12 mouse cellular contexts compared by ENCODE assay signal in the genomic region with DNA sequence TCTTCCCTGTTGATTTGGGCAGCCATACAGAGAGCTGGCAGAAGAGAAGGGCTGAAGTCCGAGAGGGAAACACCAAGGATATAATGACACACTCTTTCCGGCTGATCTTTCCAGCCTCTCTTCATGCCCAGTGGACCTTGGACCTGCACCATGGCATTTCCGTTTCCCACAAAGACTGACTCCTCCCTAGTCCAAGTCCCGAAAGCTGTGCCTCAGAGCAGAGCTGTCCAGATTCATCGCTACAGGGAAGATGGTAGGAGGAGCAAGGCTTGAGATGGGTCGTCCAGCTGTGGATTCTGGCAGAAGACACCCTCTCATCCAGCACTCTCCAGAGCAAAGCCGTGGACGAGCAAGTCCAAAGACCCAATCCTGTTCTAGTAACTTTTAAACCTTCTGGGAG.
DNase-seq lines count a peak whose midpoint lies in the region; ATAC-seq and TF ChIP-seq lines count a peak whose summit lies in the region.
"Had no signal": no experiment of that assay in that cellular context is flagged by ENCODE, and none has a peak within 500 bp of the region (broad histone marks: within the 10 kb centered on the region; RNA-seq: fewer than 3 reads in every experiment).

No protein-coding gene starts in this region.

- ATAC-seq in lung, postnatal 0 days: no peak
- peak; percentile 90 for ATAC-seq in stomach, postnatal 0 days (ENCODE audit: low FRiP score, low TSS enrichment)
- ATAC-seq in CD4-positive, CD25-positive, alpha-beta regulatory T cell, adult 4 months: no peak
- ATAC-seq: forebrain, embryonic 13.5 days had no signal

- WGBS in lung, postnatal 0 days: 76% methylated on average over 8 of the region's 8 CpGs
- WGBS in heart, embryonic 10.5 days: 82% methylated on average over 8 of the region's 8 CpGs
- 62% methylated on average over 8 of the region's 8 CpGs for WGBS in stomach, postnatal 0 days

- peak; percentile 42 for DNase-seq in lung, postnatal 10 days
- no peak for DNase-seq in lung, postnatal 0 days (ENCODE audit: low spot score)
- DNase-seq in heart, embryonic 10.5 days (ENCODE audit: low spot score): peak; percentile 52
- DNase-seq in kidney, adult 9 months: peak; percentile 92
- DNase-seq in stomach, postnatal 0 days (ENCODE audit: low spot score): peak; percentile 44
- DNase-seq in frontal cortex, postnatal 36 days (ENCODE audit: low spot score in 2 of 2): no peak
- no peak for DNase-seq in cerebellum, adult 11 months
- DNase-seq: cerebellum, adult 9-10 months had no signal

- no peaks in the 10 kb centered on the region for H3K27me3 ChIP-seq in lung, postnatal 0 days (replicated peaks; ENCODE audit: insufficient read depth, low read length)
- no peaks in the 10 kb centered on the region for H3K27me3 ChIP-seq in heart, embryonic 10.5 days (ENCODE audit: insufficient read depth, poor library complexity, severe bottlenecking)
- no peaks in the 10 kb centered on the region for H3K27me3 ChIP-seq in stomach, postnatal 0 days (ENCODE audit: control insufficient read depth, insufficient read depth, low read length)
- H3K27me3 ChIP-seq: embryonic facial prominence, embryonic 12.5 days; forebrain, embryonic 13.5 days had no signal

- TF ChIP-seq EP300 in lung, postnatal 0 days (IDR thresholded peaks at IDR 0.05): no peak
- no peak for TF ChIP-seq EP300 in stomach, postnatal 0 days (optimal IDR thresholded peaks at IDR 0.05)

- no peak for TF ChIP-seq CTCF in lung, postnatal 0 days (IDR thresholded peaks at IDR 0.05)
- TF ChIP-seq CTCF in stomach, postnatal 0 days (IDR thresholded peaks at IDR 0.05; ENCODE audit: low read depth): no peak

- no peaks in the 10 kb centered on the region for H3K36me3 ChIP-seq in lung, postnatal 0 days (ENCODE audit: insufficient read depth, low read length)
- no peaks in the 10 kb centered on the region for H3K36me3 ChIP-seq in heart, embryonic 10.5 days
- H3K36me3 ChIP-seq in stomach, postnatal 0 days (ENCODE audit: control insufficient read depth, insufficient read depth, low read length): no peaks in the 10 kb centered on the region
- H3K36me3 ChIP-seq: embryonic facial prominence, embryonic 12.5 days had no signal

- no peaks in the 10 kb centered on the region for H3K9me3 ChIP-seq in lung, postnatal 0 days (ENCODE audit: low read length)
- no peaks in the 10 kb centered on the region for H3K9me3 ChIP-seq in heart, embryonic 10.5 days
- H3K9me3 ChIP-seq in stomach, postnatal 0 days (ENCODE audit: control insufficient read depth, low read length): no peaks in the 10 kb centered on the region
- H3K9me3 ChIP-seq: embryonic facial prominence, embryonic 12.5 days; forebrain, embryonic 13.5 days had no signal

- no peak overlapping the region for H3K4me2 ChIP-seq in lung, postnatal 0 days (replicated peaks; ENCODE audit: low read depth, low read length)
- H3K4me2 ChIP-seq in stomach, postnatal 0 days (replicated peaks; ENCODE audit: low read depth): no peak overlapping the region
- H3K4me2 ChIP-seq: embryonic facial prominence, embryonic 12.5 days; forebrain, embryonic 13.5 days had no signal

- no peak overlapping the region for H3K9ac ChIP-seq in lung, postnatal 0 days (replicated peaks; ENCODE audit: low read depth)
- H3K9ac ChIP-seq in stomach, postnatal 0 days (ENCODE audit: low read length): no peak overlapping the region
- H3K9ac ChIP-seq: embryonic facial prominence, embryonic 12.5 days; forebrain, embryonic 13.5 days had no signal

- H3K4me3 ChIP-seq in lung, postnatal 0 days (ENCODE audit: low read depth, low read length): no peak overlapping the region
- H3K4me3 ChIP-seq in heart, embryonic 10.5 days: no peak overlapping the region
- no peak overlapping the region for H3K4me3 ChIP-seq in stomach, postnatal 0 days (ENCODE audit: low read depth, low read length)
- H3K4me3 ChIP-seq: embryonic facial prominence, embryonic 12.5 days; forebrain, embryonic 13.5 days; left cerebral cortex, adult 2 months had no signal

- no peak overlapping the region for H3K27ac ChIP-seq in lung, postnatal 0 days (ENCODE audit: low read length)
- H3K27ac ChIP-seq in heart, embryonic 10.5 days: no peak overlapping the region
- no peak overlapping the region for H3K27ac ChIP-seq in stomach, postnatal 0 days (replicated peaks)
- H3K27ac ChIP-seq: embryonic facial prominence, embryonic 12.5 days; forebrain, embryonic 13.5 days; left cerebral cortex, adult 2 months had no signal

- H3K4me1 ChIP-seq in lung, postnatal 0 days (ENCODE audit: insufficient read depth, low read depth, low read length): no peaks in the 10 kb centered on the region
- no peaks in the 10 kb centered on the region for H3K4me1 ChIP-seq in heart, embryonic 10.5 days
- no peaks in the 10 kb centered on the region for H3K4me1 ChIP-seq in stomach, postnatal 0 days (replicated peaks; ENCODE audit: control insufficient read depth, insufficient read depth)
- H3K4me1 ChIP-seq: embryonic facial prominence, embryonic 12.5 days; forebrain, embryonic 13.5 days had no signal

Comparison
In these comparisons a context has a peak if more than half of its experiments do, and no peak if none do; other contexts are left out.
1. DNase-seq: peak in lung, postnatal 10 days (single experiment), heart, embryonic 10.5 days (single experiment), kidney, adult 9 months (single experiment) and stomach, postnatal 0 days (single experiment); none in lung, postnatal 0 days (single experiment), frontal cortex, postnatal 36 days (0 of 2) and cerebellum, adult 11 months (single experiment).